Mouse (Mus musculus): ENCODE results near the gene Add1.

DNA sequence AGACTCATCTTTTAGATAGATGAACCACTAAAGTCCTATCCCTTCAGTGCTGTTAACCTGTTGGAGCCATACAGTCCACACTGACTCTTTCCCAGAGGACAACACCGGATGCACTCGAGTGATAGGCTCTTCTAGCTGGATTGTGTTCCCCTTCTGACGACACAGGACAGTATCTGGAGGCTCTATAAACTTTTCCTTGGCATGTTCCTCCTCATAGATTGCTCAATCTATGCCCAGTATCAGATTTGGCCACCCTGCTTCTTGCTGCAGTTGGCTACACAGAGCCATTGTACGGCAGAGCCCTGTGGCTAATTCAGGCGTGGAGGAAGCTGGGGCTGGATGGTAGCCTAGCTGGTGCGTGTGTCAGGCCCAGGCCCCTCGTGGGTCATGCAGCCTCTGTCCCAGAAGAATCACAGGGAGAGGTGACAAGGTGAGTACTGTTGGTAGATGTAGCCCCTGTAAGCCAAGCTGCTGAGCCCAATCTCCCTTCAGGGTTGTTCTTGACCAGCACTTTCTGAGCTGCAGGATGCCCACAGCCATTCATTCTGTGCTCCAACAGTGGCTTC lies 64.2 kb downstream of the Add1 start:
- no peak for TF ChIP-seq POLR2A (IDR thresholded peaks at IDR 0.05; ENCODE audit: extremely low read depth, insufficient read depth, low read length)
- TF ChIP-seq CTCF (IDR thresholded peaks at IDR 0.05; ENCODE audit: extremely low read depth, insufficient read depth, low read length), result no peak
